13 mouse cellular contexts compared by ENCODE assay signal in the genomic region with DNA sequence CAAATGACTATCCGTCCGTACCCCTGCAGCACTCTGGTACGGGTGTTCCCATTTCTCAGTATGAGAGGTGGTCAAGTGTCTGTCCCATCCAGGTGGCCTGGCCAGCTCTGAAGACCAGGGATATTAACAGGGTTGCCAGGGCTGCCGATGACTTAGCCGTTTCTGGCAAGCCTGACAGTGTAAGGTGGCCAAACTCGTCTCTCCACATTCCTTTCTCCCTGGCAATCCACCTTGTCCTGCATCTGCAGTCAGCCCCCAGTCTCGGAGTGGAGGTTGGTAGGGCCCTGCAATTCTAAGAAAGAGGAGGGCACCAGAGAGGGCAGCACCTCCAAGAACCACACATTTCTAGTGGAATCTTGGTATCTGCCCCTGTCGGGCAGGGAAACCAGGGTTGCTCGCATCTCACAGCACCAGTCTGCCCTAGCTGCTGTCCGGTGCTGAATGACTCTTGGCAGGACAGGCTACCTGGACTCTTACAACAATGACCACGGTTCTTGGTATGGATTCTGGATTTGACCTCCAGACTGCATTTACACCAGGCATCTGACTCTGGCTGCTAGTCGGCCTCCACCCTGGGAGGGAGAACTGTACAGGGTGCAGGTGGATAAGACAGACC.
DNase-seq lines count a peak whose midpoint lies in the region; ATAC-seq and TF ChIP-seq lines count a peak whose summit lies in the region.
"Had no signal": no experiment of that assay in that cellular context is flagged by ENCODE, and none has a peak within 500 bp of the region (broad histone marks: within the 10 kb centered on the region; RNA-seq: fewer than 3 reads in every experiment).

No protein-coding gene starts in this region.

- H3K4me1 ChIP-seq in embryonic facial prominence, embryonic 11.5 days (ENCODE audit: control insufficient read depth, insufficient read depth, low read length), result no peaks in the 10 kb centered on the region
- peaks cover 10% of the 10 kb centered on the region; the same call in 1 of the 2 replicates for H3K4me1 ChIP-seq in kidney, embryonic 16.5 days (ENCODE audit: insufficient read depth, low read length)
- no peaks in the 10 kb centered on the region for H3K4me1 ChIP-seq in lung, postnatal 0 days (ENCODE audit: insufficient read depth, low read depth, low read length)
- peaks cover 15% of the 10 kb centered on the region; the same call in 1 of the 2 replicates for H3K4me1 ChIP-seq in hindbrain, embryonic 14.5 days (replicated peaks; ENCODE audit: control insufficient read depth, insufficient read depth, low read length)
- H3K4me1 ChIP-seq in heart, embryonic 11.5 days (ENCODE audit: control insufficient read depth, insufficient read depth, low read length), result no peaks in the 10 kb centered on the region

- H3K27me3 ChIP-seq in embryonic facial prominence, embryonic 11.5 days (ENCODE audit: control insufficient read depth, insufficient read depth, low read length), result no peaks in the 10 kb centered on the region
- no peaks in the 10 kb centered on the region for H3K27me3 ChIP-seq in kidney, embryonic 16.5 days (ENCODE audit: insufficient read depth, low read length)
- H3K27me3 ChIP-seq in lung, postnatal 0 days (replicated peaks; ENCODE audit: insufficient read depth, low read length), result no peaks in the 10 kb centered on the region
- no peaks in the 10 kb centered on the region for H3K27me3 ChIP-seq in hindbrain, embryonic 14.5 days (ENCODE audit: control insufficient read depth, insufficient read depth, low read length)
- H3K27me3 ChIP-seq in heart, embryonic 11.5 days (ENCODE audit: control insufficient read depth, insufficient read depth, low read length), result peaks cover 32% of the 10 kb centered on the region
- H3K27me3 ChIP-seq: hindbrain, embryonic 12.5 days; neural tube, embryonic 13.5 days had no signal

- no peaks in the 10 kb centered on the region for H3K36me3 ChIP-seq in embryonic facial prominence, embryonic 11.5 days (replicated peaks; ENCODE audit: control insufficient read depth, insufficient read depth, low read depth, low read length)
- H3K36me3 ChIP-seq in kidney, embryonic 16.5 days (ENCODE audit: insufficient read depth, low read length), result no peaks in the 10 kb centered on the region
- no peaks in the 10 kb centered on the region for H3K36me3 ChIP-seq in lung, postnatal 0 days (ENCODE audit: insufficient read depth, low read length)
- H3K36me3 ChIP-seq in hindbrain, embryonic 14.5 days (replicated peaks; ENCODE audit: control insufficient read depth, insufficient read depth), result no peaks in the 10 kb centered on the region
- no peaks in the 10 kb centered on the region for H3K36me3 ChIP-seq in heart, embryonic 11.5 days (ENCODE audit: control insufficient read depth, insufficient read depth, low read length)
- H3K36me3 ChIP-seq: hindbrain, embryonic 12.5 days; midbrain, embryonic 10.5 days; neural tube, embryonic 13.5 days had no signal

- TF ChIP-seq EP300 in lung, postnatal 0 days (IDR thresholded peaks at IDR 0.05), result no peak

- peak; percentile 58 for DNase-seq in embryo, embryonic 10 days (ENCODE audit: low spot score)
- DNase-seq in embryo, embryonic 10.5 days (ENCODE audit: low spot score), result no peak
- peak; percentile 65 for DNase-seq in embryonic facial prominence, embryonic 11.5 days (ENCODE audit: low spot score)
- peak; percentile 37 for DNase-seq in lung, postnatal 0 days (ENCODE audit: low spot score)
- DNase-seq in thymus, postnatal 4 days, result no peak
- no peak for DNase-seq in hindbrain, embryonic 14.5 days (ENCODE audit: low spot score)
- DNase-seq: right cerebral cortex, postnatal 25 days had no signal

- H3K27ac ChIP-seq in embryonic facial prominence, embryonic 11.5 days (replicated peaks; ENCODE audit: low read depth, low read length), result no peak overlapping the region
- peak overlapping the region; percentile 20; the same call in 1 of the 2 replicates for H3K27ac ChIP-seq in kidney, embryonic 16.5 days (ENCODE audit: low read length)
- H3K27ac ChIP-seq in lung, postnatal 0 days (ENCODE audit: low read length), result no peak overlapping the region
- no peak overlapping the region for H3K27ac ChIP-seq in hindbrain, embryonic 14.5 days
- H3K27ac ChIP-seq in heart, embryonic 11.5 days (ENCODE audit: low read depth, low read length), result no peak overlapping the region
- H3K27ac ChIP-seq: forebrain, embryonic 13.5 days; hindbrain, embryonic 12.5 days had no signal

- no peaks in the 10 kb centered on the region for H3K9me3 ChIP-seq in embryonic facial prominence, embryonic 11.5 days (replicated peaks; ENCODE audit: control insufficient read depth, low read length)
- H3K9me3 ChIP-seq in kidney, embryonic 16.5 days (ENCODE audit: low read length), result no peaks in the 10 kb centered on the region
- H3K9me3 ChIP-seq in lung, postnatal 0 days (ENCODE audit: low read length), result no peaks in the 10 kb centered on the region
- H3K9me3 ChIP-seq in hindbrain, embryonic 14.5 days (ENCODE audit: control insufficient read depth, low read length), result no peaks in the 10 kb centered on the region
- no peaks in the 10 kb centered on the region for H3K9me3 ChIP-seq in heart, embryonic 11.5 days (replicated peaks; ENCODE audit: control insufficient read depth, low read length)
- H3K9me3 ChIP-seq: forebrain, embryonic 13.5 days; hindbrain, embryonic 12.5 days; midbrain, embryonic 10.5 days; neural tube, embryonic 13.5 days had no signal

- no peak overlapping the region for H3K4me2 ChIP-seq in embryonic facial prominence, embryonic 11.5 days (ENCODE audit: low read depth, low read length)
- H3K4me2 ChIP-seq in kidney, embryonic 16.5 days (replicated peaks; ENCODE audit: low read depth, low read length), result no peak overlapping the region
- no peak overlapping the region for H3K4me2 ChIP-seq in lung, postnatal 0 days (replicated peaks; ENCODE audit: low read depth, low read length)
- no peak overlapping the region for H3K4me2 ChIP-seq in hindbrain, embryonic 14.5 days (replicated peaks)
- H3K4me2 ChIP-seq in heart, embryonic 11.5 days, result no peak overlapping the region
- H3K4me2 ChIP-seq: forebrain, embryonic 13.5 days; hindbrain, embryonic 12.5 days; neural tube, embryonic 13.5 days had no signal

- H3K9ac ChIP-seq in embryonic facial prominence, embryonic 11.5 days (replicated peaks; ENCODE audit: low read length), result no peak overlapping the region
- no peak overlapping the region for H3K9ac ChIP-seq in kidney, embryonic 16.5 days (replicated peaks; ENCODE audit: low read length)
- H3K9ac ChIP-seq in lung, postnatal 0 days (replicated peaks; ENCODE audit: low read depth), result no peak overlapping the region
- H3K9ac ChIP-seq in hindbrain, embryonic 14.5 days, result no peak overlapping the region
- H3K9ac ChIP-seq in heart, embryonic 11.5 days (ENCODE audit: low read depth, low read length), result no peak overlapping the region
- H3K9ac ChIP-seq: forebrain, embryonic 13.5 days; hindbrain, embryonic 12.5 days; neural tube, embryonic 13.5 days had no signal

- H3K4me3 ChIP-seq in embryonic facial prominence, embryonic 11.5 days (ENCODE audit: low read depth, low read length), result no peak overlapping the region
- H3K4me3 ChIP-seq in kidney, embryonic 16.5 days (ENCODE audit: low read length), result no peak overlapping the region
- no peak overlapping the region for H3K4me3 ChIP-seq in lung, postnatal 0 days (ENCODE audit: low read depth, low read length)
- H3K4me3 ChIP-seq in hindbrain, embryonic 14.5 days (replicated peaks; ENCODE audit: low read length), result no peak overlapping the region
- H3K4me3 ChIP-seq in heart, embryonic 11.5 days (ENCODE audit: low read depth, low read length), result no peak overlapping the region
- H3K4me3 ChIP-seq: forebrain, embryonic 13.5 days; hindbrain, embryonic 12.5 days; midbrain, embryonic 10.5 days; neural tube, embryonic 13.5 days had no signal

- TF ChIP-seq CTCF in lung, postnatal 0 days (IDR thresholded peaks at IDR 0.05), result no peak

- ATAC-seq in embryonic facial prominence, embryonic 11.5 days (replicated peaks; ENCODE audit: insufficient number of reproducible peaks, low FRiP score, low TSS enrichment, low read depth), result no peak
- ATAC-seq in kidney, embryonic 16.5 days (ENCODE audit: low FRiP score, low TSS enrichment), result 0 out of 2 replicates have a peak, but pooled peaks have one; percentile 18
- peak; percentile 61 for ATAC-seq in lung, postnatal 0 days
- no peak for ATAC-seq in hindbrain, embryonic 14.5 days (ENCODE audit: low FRiP score)
- ATAC-seq in heart, embryonic 11.5 days (replicated peaks; ENCODE audit: insufficient number of reproducible peaks, low FRiP score, low TSS enrichment), result no peak
- ATAC-seq: forebrain, embryonic 13.5 days had no signal

- WGBS in embryonic facial prominence, embryonic 11.5 days, result 58% methylated on average over 12 of the region's 12 CpGs
- 43% methylated on average over 12 of the region's 12 CpGs for WGBS in kidney, embryonic 16.5 days
- WGBS in lung, postnatal 0 days, result 36% methylated on average over 12 of the region's 12 CpGs
- 74% methylated on average over 12 of the region's 12 CpGs for WGBS in hindbrain, embryonic 14.5 days
- 50% methylated on average over 12 of the region's 12 CpGs for WGBS in heart, embryonic 11.5 days (ENCODE audit: insufficient replicate concordance)

Comparison
In these comparisons a context has a peak if more than half of its experiments do, and no peak if none do; other contexts are left out.
1. DNase-seq: peak in embryo, embryonic 10 days (single experiment), embryonic facial prominence, embryonic 11.5 days (single experiment) and lung, postnatal 0 days (single experiment); none in embryo, embryonic 10.5 days (single experiment), thymus, postnatal 4 days (single experiment) and hindbrain, embryonic 14.5 days (single experiment).
2. ATAC-seq: peak in kidney, embryonic 16.5 days (single experiment) and lung, postnatal 0 days (single experiment); none in embryonic facial prominence, embryonic 11.5 days (single experiment), hindbrain, embryonic 14.5 days (single experiment) and heart, embryonic 11.5 days (single experiment).